Mouse (Mus musculus) activated CD4-positive, CD25-positive, alpha-beta regulatory T cell, adult 9 weeks (primary cell): ENCODE results near the gene Rpp30. TPM values are rescaled to one million over a fixed set of nuclear protein-coding genes. Genes with fewer than 3 reads are reported as not detected.

Source experiments
- polyA plus RNA-seq: library from polyadenylated mRNA; unstranded; fragments of 100-300 nt; shearing (Covaris generic); gene quantifications from one replicate; pipeline ENCODE4 v1.2.1, GENCODE M21; 2017

Gene Rpp30
- 47.9 TPM for polyA plus RNA-seq

GRCm38 (mm10) chr19:36083262-36084225 is at the start of gene Rpp30:
Gene Rpp30, plus strand, starts transcription at chr19:36083716.

GRCm38 (mm10) chr19:36057231-36057811 is 26.2 kb upstream of the Rpp30 start, which contains the start of gene Htr7:
Gene Htr7, minus strand, starts transcription at chr19:36057507.

GRCm38 (mm10) chr19:36119783-36120471 is 36.4 kb downstream of the Rpp30 start, which contains the start of gene Ankrd1:
Gene Ankrd1, minus strand, starts transcription at chr19:36120099.

Other genes with a start within 250 kb of the Rpp30 start
- gene Htr7, start 26.2 kb upstream of the Rpp30 start, polyA plus RNA-seq: not detected
- gene Ankrd1, start 36.4 kb downstream of the Rpp30 start, polyA plus RNA-seq: not detected